Comparison of ENCODE assay signal across 23 mouse cellular contexts in genomic region chr1:51528671-51529070, GRCm38 (mm10). TPM values are rescaled to one million over a fixed set of nuclear protein-coding genes. Genes with fewer than 3 reads are reported as not detected.
DNase-seq lines count a peak whose midpoint lies in the region; ATAC-seq lines count a peak whose summit lies in the region.
"Had no signal": no experiment of that assay in that cellular context is flagged by ENCODE, and none has a peak within 500 bp of the region (broad histone marks: within the 10 kb centered on the region; RNA-seq: fewer than 3 reads in every experiment).

No protein-coding gene starts in this region.

- no peak for ATAC-seq in forebrain, embryonic 14.5 days
- no peak for ATAC-seq in forebrain, embryonic 11.5 days (replicated peaks; ENCODE audit: low FRiP score)
- ATAC-seq: activated CD4-positive, CD25-positive, alpha-beta regulatory T cell, adult 4 months; forebrain, postnatal 0 days; intestine, embryonic 15.5 days; Patski had no signal

- H3K4me1 ChIP-seq in forebrain, embryonic 14.5 days (ENCODE audit: control insufficient read depth, insufficient read depth, low read length), result 0 out of 2 replicates have a peak, but pooled peaks cover 2% of the 10 kb centered on the region
- H3K4me1 ChIP-seq in forebrain, embryonic 11.5 days (replicated peaks; ENCODE audit: control insufficient read depth, insufficient read depth, low read length), result no peaks in the 10 kb centered on the region
- H3K4me1 ChIP-seq: forebrain, embryonic 12.5 days; hindbrain, embryonic 13.5 days; intestine, embryonic 15.5 days had no signal

- no peak overlapping the region for H3K9ac ChIP-seq in forebrain, embryonic 14.5 days (ENCODE audit: low read length)
- H3K9ac ChIP-seq in forebrain, embryonic 11.5 days (ENCODE audit: low read length), result no peak overlapping the region
- H3K9ac ChIP-seq: embryonic facial prominence, embryonic 12.5 days; forebrain, embryonic 12.5 days; forebrain, postnatal 0 days; heart, embryonic 15.5 days; hindbrain, embryonic 13.5 days; intestine, embryonic 15.5 days had no signal

- DNase-seq in forebrain, embryonic 14.5 days (ENCODE audit: low spot score), result peak; percentile 14
- DNase-seq in forebrain, embryonic 11.5 days (ENCODE audit: low spot score), result no peak
- DNase-seq in brain, adult 2 months (ENCODE audit: low read depth, low spot score), result peak; percentile 90
- peak; percentile 58 to 59 for DNase-seq in cerebellum, adult 18-20 months
- DNase-seq in cerebellum, adult 9-11 months, result peak; percentile 64
- no peak for DNase-seq in embryo, embryonic 11 days
- no peak for DNase-seq in frontal cortex, postnatal 10 days (ENCODE audit: low spot score in 2 of 2)
- DNase-seq: adrenal gland, postnatal 36 days; forebrain, postnatal 0 days; gastrocnemius, postnatal 14 days; heart, adult 2 months; heart, postnatal 14 days; kidney, adult 18-20 months; kidney, postnatal 10 days had no signal

- no peak overlapping the region for H3K27ac ChIP-seq in forebrain, embryonic 14.5 days (ENCODE audit: low read depth, low read length)
- no peak overlapping the region for H3K27ac ChIP-seq in forebrain, embryonic 11.5 days (ENCODE audit: low read depth, low read length)
- H3K27ac ChIP-seq: embryonic facial prominence, embryonic 12.5 days; forebrain, embryonic 12.5 days; heart, adult 2 months; heart, embryonic 15.5 days; hindbrain, embryonic 13.5 days; intestine, embryonic 15.5 days had no signal

- no peak overlapping the region for H3K4me3 ChIP-seq in forebrain, embryonic 14.5 days (ENCODE audit: low read depth, low read length)
- no peak overlapping the region for H3K4me3 ChIP-seq in forebrain, embryonic 11.5 days (ENCODE audit: low read depth, low read length)
- H3K4me3 ChIP-seq: embryonic facial prominence, embryonic 12.5 days; forebrain, embryonic 12.5 days; heart, adult 2 months; heart, embryonic 15.5 days; hindbrain, embryonic 13.5 days; intestine, embryonic 15.5 days had no signal

- no peaks in the 10 kb centered on the region for H3K9me3 ChIP-seq in forebrain, embryonic 14.5 days (replicated peaks; ENCODE audit: control insufficient read depth, low read length)
- H3K9me3 ChIP-seq in forebrain, embryonic 11.5 days (ENCODE audit: control insufficient read depth, low read length), result no peaks in the 10 kb centered on the region
- H3K9me3 ChIP-seq: embryonic facial prominence, embryonic 12.5 days; forebrain, embryonic 12.5 days; heart, embryonic 15.5 days; hindbrain, embryonic 13.5 days; intestine, embryonic 15.5 days had no signal

- WGBS in forebrain, embryonic 14.5 days, result 72% methylated on average over 1 of the region's 1 CpGs
- WGBS in forebrain, embryonic 11.5 days, result 88% methylated on average over 1 of the region's 1 CpGs

- H3K27me3 ChIP-seq in forebrain, embryonic 14.5 days (replicated peaks; ENCODE audit: control insufficient read depth, insufficient read depth, low read length), result no peaks in the 10 kb centered on the region
- H3K27me3 ChIP-seq in forebrain, embryonic 11.5 days (ENCODE audit: control insufficient read depth, insufficient read depth, low read length), result no peaks in the 10 kb centered on the region
- H3K27me3 ChIP-seq: CH12.LX; embryonic facial prominence, embryonic 12.5 days; forebrain, embryonic 12.5 days; heart, embryonic 15.5 days; hindbrain, embryonic 13.5 days; intestine, embryonic 15.5 days; Patski had no signal

- no peaks in the 10 kb centered on the region for H3K36me3 ChIP-seq in forebrain, embryonic 14.5 days (ENCODE audit: control insufficient read depth, insufficient read depth, low read length)
- no peaks in the 10 kb centered on the region for H3K36me3 ChIP-seq in forebrain, embryonic 11.5 days (ENCODE audit: control insufficient read depth, insufficient read depth, low read length)
- H3K36me3 ChIP-seq: embryonic facial prominence, embryonic 12.5 days; forebrain, embryonic 12.5 days; heart, embryonic 15.5 days; hindbrain, embryonic 13.5 days; intestine, embryonic 15.5 days had no signal

- no peak overlapping the region for H3K4me2 ChIP-seq in forebrain, embryonic 14.5 days (ENCODE audit: low read length)
- no peak overlapping the region for H3K4me2 ChIP-seq in forebrain, embryonic 11.5 days (ENCODE audit: low read depth, low read length, severe bottlenecking)
- H3K4me2 ChIP-seq: embryonic facial prominence, embryonic 12.5 days; forebrain, embryonic 12.5 days; heart, embryonic 11.5 days; heart, embryonic 15.5 days; hindbrain, embryonic 13.5 days; intestine, embryonic 15.5 days had no signal

RNA-seq across cellular contexts. Expression of gene Nabp1, which starts 50.4 kb away (rescaled TPM):
- 7.9 and 8.7 TPM in 2 replicates for polyA plus RNA-seq in forebrain, embryonic 14.5 days (2014; fragmentation: Nextera tagmentation; extraction: Ambion mirVana)
- polyA plus RNA-seq in forebrain, embryonic 11.5 days (2014; fragmentation: Nextera tagmentation; extraction: Ambion mirVana), result 5.5 and 8.2 TPM in 2 replicates

Comparison
In these comparisons a context has a peak if more than half of its experiments do, and no peak if none do; other contexts are left out.
1. DNase-seq: peak in forebrain, embryonic 14.5 days (single experiment), brain, adult 2 months (single experiment), cerebellum, adult 18-20 months (2 of 2) and cerebellum, adult 9-11 months (single experiment); none in forebrain, embryonic 11.5 days (single experiment), embryo, embryonic 11 days (single experiment) and frontal cortex, postnatal 10 days (0 of 2).